Mouse (Mus musculus): ENCODE measurements around the gene Tax1bp3. TPM values are rescaled to one million over a fixed set of nuclear protein-coding genes. Genes with fewer than 3 reads are reported as not detected.

Tax1bp3 gene
- polyA plus RNA-seq, 1 experiment: 37.1 TPM

DNA sequence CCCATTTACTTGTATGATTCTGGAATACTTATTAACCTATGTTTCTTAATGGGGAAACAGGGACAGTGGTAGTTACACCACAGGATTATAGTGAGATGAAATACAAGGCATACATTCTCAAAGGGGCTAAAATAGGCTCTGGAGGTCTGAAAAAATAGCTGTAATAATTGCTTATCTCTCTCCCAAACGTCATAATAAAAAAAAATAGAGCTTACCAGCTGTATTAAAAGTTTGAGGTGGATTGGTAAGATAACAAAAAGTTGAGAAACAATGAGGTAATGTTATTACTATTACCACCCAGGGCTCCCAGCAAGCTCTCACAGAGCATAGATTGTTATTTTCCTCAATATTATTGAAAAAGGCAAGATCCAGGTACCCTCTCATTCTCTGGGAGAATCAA is 21.3 kb downstream of the Tax1bp3 start:
- no peaks in the 10 kb centered on the region for H3K27me3 ChIP-seq (ENCODE audit: control insufficient read depth, insufficient read depth, low read length, poor library complexity, severe bottlenecking)
- peak overlapping the region; percentile 91 for H3K4me3 ChIP-seq (ENCODE audit: low read depth, low read length)
- H3K36me3 ChIP-seq (ENCODE audit: control insufficient read depth, insufficient read depth, low read length, poor library complexity, severe bottlenecking): no peaks in the 10 kb centered on the region
- peak overlapping the region; percentile 45 for H3K9ac ChIP-seq (ENCODE audit: low read depth, poor library complexity, severe bottlenecking)
- no peaks in the 10 kb centered on the region for H3K4me1 ChIP-seq (ENCODE audit: control insufficient read depth, insufficient read depth, low read length)
- TF ChIP-seq CTCF (IDR thresholded peaks at IDR 0.05; ENCODE audit: low read depth, low read length): no peak
- TF ChIP-seq EP300 (IDR thresholded peaks at IDR 0.05; ENCODE audit: insufficient read depth, low read depth, low read length): no peak
- no peak for TF ChIP-seq POLR2A (IDR thresholded peaks at IDR 0.05; ENCODE audit: insufficient read depth, low read length)
- no peaks in the 10 kb centered on the region for H3K9me3 ChIP-seq (replicated peaks; ENCODE audit: control insufficient read depth, insufficient read depth, low read length, poor library complexity, severe bottlenecking)
- H3K27ac ChIP-seq (ENCODE audit: insufficient read depth, low read length): no peak overlapping the region

DNA sequence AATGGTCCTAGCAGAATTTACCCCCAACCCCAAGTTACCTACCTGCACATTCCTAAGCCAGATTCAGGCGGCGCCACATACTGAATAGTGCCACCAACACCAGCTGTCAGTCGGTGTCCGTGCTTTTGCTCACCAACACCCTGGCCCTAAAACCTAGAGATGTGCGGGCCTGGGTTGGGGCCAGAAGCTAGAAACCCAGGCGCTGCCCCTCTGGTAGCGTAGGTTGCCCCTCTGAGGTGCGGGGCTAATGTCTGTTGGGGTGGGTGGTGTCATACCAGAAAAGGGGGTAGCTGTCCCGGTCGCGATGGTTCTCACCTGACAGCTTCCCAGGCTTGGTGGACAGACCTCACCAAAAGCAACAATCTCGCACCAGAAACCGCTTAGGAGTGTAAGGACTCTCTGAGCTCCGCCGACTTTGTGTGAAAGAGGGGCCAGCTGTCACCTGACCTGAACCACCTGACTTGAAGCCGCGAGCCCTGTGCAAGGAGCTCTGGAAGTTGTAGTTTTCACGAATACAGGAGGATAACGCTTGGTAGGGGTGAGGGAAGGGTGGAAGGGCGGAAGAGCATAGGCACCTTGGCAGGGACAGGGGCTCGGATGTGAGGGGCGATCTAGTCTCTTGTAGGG is 21.8 kb downstream of the Tax1bp3 start, which contains the start of gene Ctns:
TSS of gene Ctns (minus strand) at position 440 of the 627 bp plus-strand sequence.
- H3K4me3 ChIP-seq (ENCODE audit: low read depth, low read length): peak within 1 kb of the TSS; percentile 91
- TF ChIP-seq POLR2A (IDR thresholded peaks at IDR 0.05; ENCODE audit: insufficient read depth, low read length): peak; percentile 25
- TF ChIP-seq CTCF (IDR thresholded peaks at IDR 0.05; ENCODE audit: low read depth, low read length): no peak
- no peaks in the 10 kb centered on the region for H3K4me1 ChIP-seq (ENCODE audit: control insufficient read depth, insufficient read depth, low read length)
- peak within 1 kb of the TSS; percentile 45 for H3K9ac ChIP-seq (ENCODE audit: low read depth, poor library complexity, severe bottlenecking)
- H3K27me3 ChIP-seq (ENCODE audit: control insufficient read depth, insufficient read depth, low read length, poor library complexity, severe bottlenecking): no peaks in the 10 kb centered on the region
- H3K36me3 ChIP-seq (ENCODE audit: control insufficient read depth, insufficient read depth, low read length, poor library complexity, severe bottlenecking): no peaks in the 10 kb centered on the region
- H3K27ac ChIP-seq (ENCODE audit: insufficient read depth, low read length): no peak within 1 kb of the TSS
- no peaks in the 10 kb centered on the region for H3K9me3 ChIP-seq (replicated peaks; ENCODE audit: control insufficient read depth, insufficient read depth, low read length, poor library complexity, severe bottlenecking)

DNA sequence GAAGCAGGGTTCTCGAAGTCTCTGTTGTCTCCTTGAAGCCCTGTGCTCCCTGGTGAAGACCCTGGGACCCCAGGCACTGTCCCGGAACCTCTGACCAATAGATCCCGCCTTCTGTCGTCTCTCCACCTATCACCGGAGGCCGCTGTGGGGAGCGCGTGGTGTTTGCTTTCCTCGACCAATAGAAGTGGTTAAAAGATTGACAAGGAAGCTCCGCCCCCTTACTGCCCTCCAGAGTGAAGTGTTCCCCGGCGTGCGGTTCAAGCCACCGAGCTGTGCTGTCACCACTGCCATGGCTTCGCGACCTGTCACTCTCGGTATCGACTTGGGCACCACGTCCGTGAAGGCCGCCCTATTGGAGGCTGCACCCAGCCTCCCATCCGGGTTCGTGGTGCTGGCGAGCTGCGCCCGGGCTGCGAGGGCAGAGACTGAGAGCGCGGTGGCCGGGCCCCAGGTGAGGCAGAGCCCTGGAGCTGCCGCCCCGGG is 22.4 kb downstream of the Tax1bp3 start, which contains the start of gene Shpk:
TSS of gene Shpk (plus strand) at position 231 of the 483 bp plus-strand sequence.
- Histone ChIP-seq H3K9ac (ENCODE audit: low read depth, poor library complexity, severe bottlenecking) (peak within 1 kb of the TSS; percentile 45), H3K27ac (ENCODE audit: insufficient read depth, low read length) (no peak within 1 kb of the TSS), H3K27me3 (ENCODE audit: control insufficient read depth, insufficient read depth, low read length, poor library complexity, severe bottlenecking) (no peaks in the 10 kb centered on the region), H3K4me1 (ENCODE audit: control insufficient read depth, insufficient read depth, low read length) (no peaks in the 10 kb centered on the region), H3K9me3 (replicated peaks; ENCODE audit: control insufficient read depth, insufficient read depth, low read length, poor library complexity, severe bottlenecking) (no peaks in the 10 kb centered on the region), H3K4me3 (ENCODE audit: low read depth, low read length) (peak within 1 kb of the TSS; percentile 91), H3K36me3 (ENCODE audit: control insufficient read depth, insufficient read depth, low read length, poor library complexity, severe bottlenecking) (no peaks in the 10 kb centered on the region)
- TF ChIP-seq POLR2A (IDR thresholded peaks at IDR 0.05; ENCODE audit: insufficient read depth, low read length) (no peak), EP300 (IDR thresholded peaks at IDR 0.05; ENCODE audit: insufficient read depth, low read depth, low read length) (no peak), CTCF (IDR thresholded peaks at IDR 0.05; ENCODE audit: low read depth, low read length) (no peak)

DNA sequence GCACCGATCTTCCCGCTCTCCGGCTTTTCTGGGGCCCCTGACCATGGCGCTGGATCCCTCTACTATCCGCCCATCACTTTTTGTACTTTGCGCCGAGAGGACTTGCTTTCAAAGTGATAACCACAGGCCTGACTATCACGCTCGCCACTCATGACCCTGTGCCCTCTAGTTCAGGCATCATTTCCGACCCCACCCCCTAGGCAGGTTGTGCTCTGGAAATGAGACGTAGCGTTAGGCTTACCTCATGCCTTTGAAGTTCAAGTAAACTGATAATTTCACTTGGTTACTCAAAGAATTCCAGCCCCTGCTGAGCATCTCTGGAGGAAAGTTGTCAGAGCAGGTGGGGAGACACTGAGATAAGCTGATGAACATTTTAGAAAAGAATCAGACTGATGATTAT is 23.0 kb downstream of the Tax1bp3 start:
- H3K4me3 ChIP-seq (ENCODE audit: low read depth, low read length): peak overlapping the region; percentile 80
- no peaks in the 10 kb centered on the region for H3K27me3 ChIP-seq (ENCODE audit: control insufficient read depth, insufficient read depth, low read length, poor library complexity, severe bottlenecking)
- no peaks in the 10 kb centered on the region for H3K36me3 ChIP-seq (ENCODE audit: control insufficient read depth, insufficient read depth, low read length, poor library complexity, severe bottlenecking)
- no peak overlapping the region for H3K27ac ChIP-seq (ENCODE audit: insufficient read depth, low read length)
- H3K9ac ChIP-seq (ENCODE audit: low read depth, poor library complexity, severe bottlenecking): peak overlapping the region; percentile 42
- no peaks in the 10 kb centered on the region for H3K4me1 ChIP-seq (ENCODE audit: control insufficient read depth, insufficient read depth, low read length)
- TF ChIP-seq CTCF (IDR thresholded peaks at IDR 0.05; ENCODE audit: low read depth, low read length) (no peak), POLR2A (IDR thresholded peaks at IDR 0.05; ENCODE audit: insufficient read depth, low read length) (no peak), EP300 (IDR thresholded peaks at IDR 0.05; ENCODE audit: insufficient read depth, low read depth, low read length) (no peak)
- no peaks in the 10 kb centered on the region for H3K9me3 ChIP-seq (replicated peaks; ENCODE audit: control insufficient read depth, insufficient read depth, low read length, poor library complexity, severe bottlenecking)

DNA sequence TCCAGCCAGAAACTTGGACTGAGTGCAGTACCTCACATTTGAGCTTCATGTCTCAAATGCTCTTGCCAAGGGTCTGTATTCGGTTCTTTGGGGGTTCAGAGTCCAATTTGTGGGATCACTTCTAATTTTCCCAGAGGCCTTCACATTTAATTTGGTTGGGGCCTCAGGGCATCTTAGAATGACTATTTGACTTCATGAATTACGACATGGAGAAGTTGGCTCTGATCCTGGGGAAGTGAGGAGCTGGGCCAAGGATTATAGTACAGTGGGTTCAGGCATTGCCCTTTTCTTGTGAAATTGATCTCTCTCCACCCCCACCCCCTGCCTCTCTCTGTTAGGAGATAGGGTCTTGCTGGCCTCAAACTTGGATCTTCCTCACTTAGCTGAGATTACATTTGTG is 24.1 kb downstream of the Tax1bp3 start:
- Histone ChIP-seq H3K4me3 (ENCODE audit: low read depth, low read length) (no peak overlapping the region), H3K9ac (ENCODE audit: low read depth, poor library complexity, severe bottlenecking) (no peak overlapping the region), H3K4me1 (ENCODE audit: control insufficient read depth, insufficient read depth, low read length) (no peaks in the 10 kb centered on the region), H3K36me3 (ENCODE audit: control insufficient read depth, insufficient read depth, low read length, poor library complexity, severe bottlenecking) (no peaks in the 10 kb centered on the region), H3K9me3 (replicated peaks; ENCODE audit: control insufficient read depth, insufficient read depth, low read length, poor library complexity, severe bottlenecking) (no peaks in the 10 kb centered on the region), H3K27me3 (ENCODE audit: control insufficient read depth, insufficient read depth, low read length, poor library complexity, severe bottlenecking) (no peaks in the 10 kb centered on the region), H3K27ac (ENCODE audit: insufficient read depth, low read length) (no peak overlapping the region)
- no peak for TF ChIP-seq EP300 (IDR thresholded peaks at IDR 0.05; ENCODE audit: insufficient read depth, low read depth, low read length)
- no peak for TF ChIP-seq POLR2A (IDR thresholded peaks at IDR 0.05; ENCODE audit: insufficient read depth, low read length)
- TF ChIP-seq CTCF (IDR thresholded peaks at IDR 0.05; ENCODE audit: low read depth, low read length): no peak

DNA sequence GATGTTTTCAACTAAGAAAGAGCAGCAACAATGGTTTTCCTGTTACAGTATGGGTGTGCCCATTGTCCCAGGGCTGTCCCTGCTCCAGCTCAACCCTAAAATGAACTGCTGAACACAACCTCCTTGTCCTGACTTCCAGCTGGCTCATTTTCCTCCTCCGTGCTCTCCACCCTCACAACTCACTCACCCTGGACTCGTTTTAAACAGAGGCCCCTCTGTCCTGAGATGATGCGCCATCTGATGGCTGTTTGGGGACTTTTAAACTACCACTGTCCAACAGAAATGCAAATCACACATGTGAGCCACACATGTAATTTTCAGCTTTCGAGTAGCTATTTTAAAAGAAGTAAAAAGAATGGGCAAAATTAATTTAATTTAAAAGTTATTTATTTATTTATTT is 24.7 kb downstream of the Tax1bp3 start:
- H3K27me3 ChIP-seq (ENCODE audit: control insufficient read depth, insufficient read depth, low read length, poor library complexity, severe bottlenecking): no peaks in the 10 kb centered on the region
- no peak overlapping the region for H3K9ac ChIP-seq (ENCODE audit: low read depth, poor library complexity, severe bottlenecking)
- TF ChIP-seq POLR2A (IDR thresholded peaks at IDR 0.05; ENCODE audit: insufficient read depth, low read length) (no peak), CTCF (IDR thresholded peaks at IDR 0.05; ENCODE audit: low read depth, low read length) (no peak), EP300 (IDR thresholded peaks at IDR 0.05; ENCODE audit: insufficient read depth, low read depth, low read length) (no peak)
- H3K4me1 ChIP-seq (ENCODE audit: control insufficient read depth, insufficient read depth, low read length): no peaks in the 10 kb centered on the region
- H3K27ac ChIP-seq (ENCODE audit: insufficient read depth, low read length): no peak overlapping the region
- H3K9me3 ChIP-seq (replicated peaks; ENCODE audit: control insufficient read depth, insufficient read depth, low read length, poor library complexity, severe bottlenecking): no peaks in the 10 kb centered on the region
- H3K36me3 ChIP-seq (ENCODE audit: control insufficient read depth, insufficient read depth, low read length, poor library complexity, severe bottlenecking): no peaks in the 10 kb centered on the region
- H3K4me3 ChIP-seq (ENCODE audit: low read depth, low read length): no peak overlapping the region

Measured in ES-Bruce4 (cell line).